Mouse (Mus musculus): ENCODE data around the gene Gemin2.

GRCm38 (mm10) chr12:59065776-59066175, 52.6 kb downstream of the Gemin2 start:
- no peak for TF ChIP-seq MAFK (IDR thresholded peaks at IDR 0.05; ENCODE audit: insufficient read depth, low read depth, low read length)
- no peak for TF ChIP-seq ZNF384 (IDR thresholded peaks at IDR 0.05; ENCODE audit: low read depth, low read length)
